Mouse (Mus musculus) intestine, postnatal 0 days (tissue): ENCODE results near the gene Enthd1. TPM values are rescaled to one million over a fixed set of nuclear protein-coding genes. Genes with fewer than 3 reads are reported as not detected.
"Not testable (repeated sequence)": the region's sequence is repeated elsewhere in the genome, so short reads cannot be mapped to it uniquely, and the experiment has no call there.

Experiments
- ATAC-seq: fragments of 200-750 bp; cut with Nextera tagmentation; 2 replicates; pipeline ENCODE4 v1.8.0; 2017; ENCODE audit warnings: mild to moderate bottlenecking, moderate TSS enrichment, moderate library complexity
- H3K27ac ChIP-seq: fragments of 300-500 bp; sonication (generic); 2 replicates; pipeline ENCODE4 v1.5.1; 2014; ENCODE audit warnings: mild to moderate bottlenecking, low read depth, low read length, moderate library complexity
- H3K27me3 ChIP-seq: fragments of 300-500 bp; sonication (generic); replicated peaks from 2 replicates; pipeline ENCODE4 v1.6.1; 2014; ENCODE audit warnings: low read length, mixed read lengths; ENCODE audit not compliant: control insufficient read depth, insufficient read depth
- H3K36me3 ChIP-seq: fragments of 300-500 bp; sonication (generic); 2 replicates; pipeline ENCODE4 v1.6.1; 2014; ENCODE audit warnings: mild to moderate bottlenecking, moderate library complexity; ENCODE audit not compliant: control insufficient read depth, insufficient read depth
- H3K4me1 ChIP-seq: fragments of 300-500 bp; sonication (generic); replicated peaks from 2 replicates; pipeline ENCODE4 v1.6.1; 2014; ENCODE audit warnings: antibody characterized with exemption, low read length, mixed read lengths; ENCODE audit not compliant: control insufficient read depth, insufficient read depth
- H3K4me2 ChIP-seq: fragments of 300-500 bp; sonication (generic); replicated peaks from 2 replicates; pipeline ENCODE4 v1.6.1; 2014; ENCODE audit warnings: low read depth, mild to moderate bottlenecking, moderate library complexity
- H3K4me3 ChIP-seq: fragments of 300-500 bp; sonication (generic); 2 replicates; pipeline ENCODE4 v1.5.1; 2014; ENCODE audit warnings: low read depth, low read length
- H3K9ac ChIP-seq: fragments of 300-500 bp; sonication (generic); 2 replicates; pipeline ENCODE4 v1.6.1; 2014; ENCODE audit warnings: mild to moderate bottlenecking, low read depth, low read length
- H3K9me3 ChIP-seq: fragments of 300-500 bp; sonication (generic); 2 replicates; pipeline ENCODE4 v1.6.1; 2016; ENCODE audit warnings: mixed run types; ENCODE audit not compliant: control insufficient read depth
- CTCF ChIP-seq: sonication (generic); IDR thresholded peaks from 2 replicates; pipeline ENCODE4 v1.5.1; 2016; ENCODE audit warnings: low read depth, mild to moderate bottlenecking, control low read depth, antibody characterized with exemption, moderate library complexity
- WGBS: fragments of 180-500 bp; shearing (Covaris S2); extraction: QIAGEN DNeasy Blood & Tissue Kit; methylation state at CpG from one replicate; pipeline ENCODE4 v1.1.7; 2014; 5-methylcytosine and 5-hydroxymethylcytosine counted together
- polyA plus RNA-seq: library from polyadenylated mRNA; unstranded; fragments of >200 nt; fragmentation: Nextera tagmentation; extraction: Ambion mirVana; gene quantifications from 2 replicates; pipeline ENCODE4 v1.2.1, GENCODE M21; 2015

Enthd1 gene
- polyA plus RNA-seq, 1 experiment from 2014 or later: not detected

GRCm38 (mm10) chr15:80590641-80591040 is 25.7 kb upstream of the Enthd1 start:
- TF ChIP-seq CTCF: no peak
- no peaks in the 10 kb centered on the region for H3K4me1 ChIP-seq
- H3K9ac ChIP-seq: no peak overlapping the region
- no peak for ATAC-seq
- H3K4me3 ChIP-seq: no peak overlapping the region
- WGBS: 86% methylated on average over 5 of the region's 5 CpGs
- no peak overlapping the region for H3K4me2 ChIP-seq
- H3K9me3 ChIP-seq: no peaks in the 10 kb centered on the region
- H3K36me3 ChIP-seq: no peaks in the 10 kb centered on the region
- no peak overlapping the region for H3K27ac ChIP-seq
- no peaks in the 10 kb centered on the region for H3K27me3 ChIP-seq

GRCm38 (mm10) chr15:80586296-80586695 is 21.3 kb upstream of the Enthd1 start:
- Histone ChIP-seq H3K36me3 (no peaks in the 10 kb centered on the region), H3K9ac (no peak overlapping the region), H3K27ac (no peak overlapping the region), H3K4me2 (no peak overlapping the region), H3K4me3 (no peak overlapping the region), H3K4me1 (no peaks in the 10 kb centered on the region), H3K27me3 (no peaks in the 10 kb centered on the region), H3K9me3 (no peaks in the 10 kb centered on the region)
- WGBS: 41% methylated on average over 4 of the region's 4 CpGs
- no peak for TF ChIP-seq CTCF
- ATAC-seq: no peak

- no peak overlapping the region for H3K9ac ChIP-seq
- 43% methylated on average over 20 of the region's 20 CpGs for WGBS
- TF ChIP-seq CTCF: no peak
- H3K4me1 ChIP-seq: no peaks in the 10 kb centered on the region
- ATAC-seq: no peak
- 0 out of 2 replicates have a peak overlapping the region, but pooled peaks have one; percentile 7 for H3K4me2 ChIP-seq
- H3K9me3 ChIP-seq: no peaks in the 10 kb centered on the region
- H3K36me3 ChIP-seq: no peaks in the 10 kb centered on the region
- H3K27me3 ChIP-seq: no peaks in the 10 kb centered on the region
- H3K4me3 ChIP-seq: no peak overlapping the region
- H3K27ac ChIP-seq: no peak overlapping the region
Measured at GRCm38 (mm10) chr15:80582581-80583495, 17.9 kb upstream of the Enthd1 start.

- H3K9me3 ChIP-seq, H3K36me3 ChIP-seq, H3K4me1 ChIP-seq, H3K9ac ChIP-seq, H3K27me3 ChIP-seq, H3K4me2 ChIP-seq, H3K27ac ChIP-seq, ATAC-seq, H3K4me3 ChIP-seq: not testable (repeated sequence)
- 62% methylated on average over 1 of the region's 1 CpGs for WGBS
Measured at GRCm38 (mm10) chr15:80580585-80580984, 15.6 kb upstream of the Enthd1 start.

- no peak overlapping the region for H3K9ac ChIP-seq
- ATAC-seq: no peak
- 59% methylated on average over 3 of the region's 3 CpGs for WGBS
Measured at GRCm38 (mm10) chr15:80579121-80579520, 14.2 kb upstream of the Enthd1 start.

GRCm38 (mm10) chr15:80577166-80577960 is 12.4 kb upstream of the Enthd1 start:
- 38% methylated on average over 22 of the region's 22 CpGs for WGBS
- no peak for TF ChIP-seq CTCF
- no peak for ATAC-seq

More at GRCm38 (mm10) chr15:80579121-80579520, 14.2 kb upstream of the Enthd1 start:
- no peaks in the 10 kb centered on the region for H3K36me3 ChIP-seq
- H3K27ac ChIP-seq: no peak overlapping the region
- H3K9me3 ChIP-seq: no peaks in the 10 kb centered on the region
- H3K4me1 ChIP-seq: no peaks in the 10 kb centered on the region
- 0 out of 2 replicates have a peak, but pooled peaks cover 8% of the 10 kb centered on the region for H3K27me3 ChIP-seq
- H3K4me2 ChIP-seq: no peak overlapping the region
- no peak overlapping the region for H3K4me3 ChIP-seq
- no peak for TF ChIP-seq CTCF

More at GRCm38 (mm10) chr15:80577166-80577960, 12.4 kb upstream of the Enthd1 start:
- H3K4me2 ChIP-seq: no peak overlapping the region
- no peak overlapping the region for H3K4me3 ChIP-seq
- no peaks in the 10 kb centered on the region for H3K36me3 ChIP-seq
- H3K4me1 ChIP-seq: no peaks in the 10 kb centered on the region
- no peaks in the 10 kb centered on the region for H3K9me3 ChIP-seq
- H3K27ac ChIP-seq: no peak overlapping the region
- no peak overlapping the region for H3K9ac ChIP-seq
- H3K27me3 ChIP-seq: 0 out of 2 replicates have a peak, but pooled peaks cover 8% of the 10 kb centered on the region
